Mouse (Mus musculus): ENCODE data around the gene Ppp5c. TPM values are rescaled to one million over a fixed set of nuclear protein-coding genes. Genes with fewer than 3 reads are reported as not detected.

The Ppp5c gene
- total and polyA plus RNA-seq, 2 experiments from 2014 or later = 65.7 to 137 TPM

- no peak for TF ChIP-seq CTCF (IDR thresholded peaks at IDR 0.05; ENCODE audit: low read depth)
- DNase-seq (peak; percentile 96), ATAC-seq (peak; percentile 91)
- peaks cover 30% of the 10 kb centered on the region for H3K4me1 ChIP-seq (ENCODE audit: insufficient read depth)
- peak within 1 kb of the TSS; percentile 90 for H3K27ac ChIP-seq (ENCODE audit: low read depth, low read length)
- H3K4me3 ChIP-seq (ENCODE audit: low read depth, low read length) = peak within 1 kb of the TSS; percentile 36
- 12% methylated on average over 17 of the region's 17 CpGs for WGBS
- H3K9me3 ChIP-seq (ENCODE audit: low read length) = no peaks in the 10 kb centered on the region
- no peaks in the 10 kb centered on the region for H3K36me3 ChIP-seq (ENCODE audit: insufficient read depth)
- peak within 1 kb of the TSS; percentile 61 for H3K4me2 ChIP-seq (ENCODE audit: low read depth)
- H3K27me3 ChIP-seq (ENCODE audit: insufficient read depth, low read length) = no peaks in the 10 kb centered on the region
- H3K9ac ChIP-seq = peak within 1 kb of the TSS; percentile 54
Measured at GRCm38 (mm10) chr7:16959539-16960187, 68.1 kb downstream of the Ppp5c start, which contains the start of gene Pnmal1. Pnmal1 (plus strand) TSS chr7:16959679.

DNA sequence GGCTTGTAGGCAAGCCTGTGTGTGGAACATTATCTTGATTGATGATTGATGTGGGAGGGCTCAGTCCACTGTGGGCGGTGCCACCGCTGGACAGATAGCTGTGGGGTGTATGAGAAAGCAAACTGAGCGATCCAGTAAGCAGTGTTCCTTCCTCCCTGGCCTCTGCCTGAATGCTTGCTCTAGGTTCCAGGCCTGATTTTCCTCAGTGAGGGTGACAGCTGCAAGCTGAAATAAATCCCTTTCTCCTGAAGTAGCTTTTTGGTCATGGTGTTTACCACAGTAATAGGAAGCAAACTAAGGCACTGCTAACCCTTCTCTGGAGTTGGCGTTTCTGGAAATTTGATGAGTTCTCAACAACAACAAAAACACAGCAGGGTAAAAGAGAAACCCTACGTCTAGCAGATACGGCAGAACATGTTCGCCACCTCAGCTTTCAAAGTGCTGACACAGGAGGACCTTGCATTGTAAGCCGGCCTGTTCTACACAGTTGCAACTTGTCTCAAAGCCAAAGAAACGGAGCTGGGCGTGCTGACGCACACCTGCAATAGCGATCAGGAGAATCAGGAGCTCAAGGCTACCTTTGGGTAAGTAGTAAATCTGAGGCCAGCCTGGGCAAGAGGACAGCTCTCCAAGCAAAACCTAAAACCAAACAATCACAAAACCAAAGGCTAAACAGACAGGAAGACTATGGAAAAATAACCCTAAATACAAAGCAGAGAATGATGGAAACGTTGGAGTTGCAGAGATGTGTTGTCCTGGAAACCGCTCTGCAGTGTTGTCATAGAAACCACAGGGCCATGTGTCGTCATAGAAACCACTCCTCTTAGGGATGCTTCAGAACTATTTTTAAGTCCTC, 71.1 kb downstream of the Ppp5c start:
- H3K4me1 ChIP-seq (ENCODE audit: insufficient read depth) = peaks cover 30% of the 10 kb centered on the region
- no peak overlapping the region for H3K4me3 ChIP-seq (ENCODE audit: low read depth, low read length)
- ATAC-seq (peak; percentile 84), DNase-seq (peak; percentile 89)
- peak overlapping the region; percentile 37 for H3K4me2 ChIP-seq (ENCODE audit: low read depth)
- peak overlapping the region; percentile 33; the same call in 1 of the 2 replicates for H3K9ac ChIP-seq
- 24% methylated on average over 15 of the region's 15 CpGs for WGBS
- H3K9me3 ChIP-seq (ENCODE audit: low read length) = no peaks in the 10 kb centered on the region
- H3K27ac ChIP-seq (ENCODE audit: low read depth, low read length) = peak overlapping the region; percentile 96
- H3K27me3 ChIP-seq (ENCODE audit: insufficient read depth, low read length) = no peaks in the 10 kb centered on the region
- TF ChIP-seq CTCF (IDR thresholded peaks at IDR 0.05; ENCODE audit: low read depth) = no peak
- no peaks in the 10 kb centered on the region for H3K36me3 ChIP-seq (ENCODE audit: insufficient read depth)

GRCm38 (mm10) chr7:16955712-16956111, 72.0 kb downstream of the Ppp5c start:
- Histone ChIP-seq H3K27me3 (ENCODE audit: insufficient read depth, low read length) (no peaks in the 10 kb centered on the region), H3K27ac (ENCODE audit: low read depth, low read length) (peak overlapping the region; percentile 96; the same call in 1 of the 2 replicates), H3K4me3 (ENCODE audit: low read depth, low read length) (no peak overlapping the region), H3K4me1 (ENCODE audit: insufficient read depth) (peaks cover 30% of the 10 kb centered on the region), H3K9me3 (ENCODE audit: low read length) (no peaks in the 10 kb centered on the region), H3K4me2 (ENCODE audit: low read depth) (no peak overlapping the region), H3K9ac (no peak overlapping the region), H3K36me3 (ENCODE audit: insufficient read depth) (no peaks in the 10 kb centered on the region)
- ATAC-seq = no peak
- no peak for DNase-seq
- no peak for TF ChIP-seq CTCF (IDR thresholded peaks at IDR 0.05; ENCODE audit: low read depth)
- WGBS = 89% methylated on average over 4 of the region's 4 CpGs

Other genes starting within 250 kb of the Ppp5c start
- 6.3 and 9.3 TPM in 2 replicates for gene Slc1a5, start 246.6 kb downstream of the Ppp5c start, total RNA-seq (2014; rRNA removed)
- gene Slc1a5, start 246.6 kb downstream of the Ppp5c start, polyA plus RNA-seq (2015; fragmentation: Nextera tagmentation; extraction: Ambion mirVana) = 7.2 and 7.5 TPM in 2 replicates
- gene Strn4, start 212.0 kb downstream of the Ppp5c start, total RNA-seq (2014; rRNA removed) = 240 and 243 TPM in 2 replicates
- gene Strn4, start 212.0 kb downstream of the Ppp5c start, polyA plus RNA-seq (2015; fragmentation: Nextera tagmentation; extraction: Ambion mirVana) = 168 and 169 TPM in 2 replicates
- gene Fkrp, start 211.2 kb downstream of the Ppp5c start, total RNA-seq (2014; rRNA removed) = 40.0 and 54.6 TPM in 2 replicates
- gene Fkrp, start 211.2 kb downstream of the Ppp5c start, polyA plus RNA-seq (2015; fragmentation: Nextera tagmentation; extraction: Ambion mirVana) = 31.7 and 37.8 TPM in 2 replicates
- gene Prkd2, start 185.0 kb downstream of the Ppp5c start, total RNA-seq (2014; rRNA removed) = 2.9 and 3.9 TPM in 2 replicates
- 2.7 and 4.0 TPM in 2 replicates for gene Prkd2, start 185.0 kb downstream of the Ppp5c start, polyA plus RNA-seq (2015; fragmentation: Nextera tagmentation; extraction: Ambion mirVana)
- 69.0 and 70.3 TPM in 2 replicates for gene Dact3, start 152.6 kb downstream of the Ppp5c start, total RNA-seq (2014; rRNA removed)
- gene Dact3, start 152.6 kb downstream of the Ppp5c start, polyA plus RNA-seq (2015; fragmentation: Nextera tagmentation; extraction: Ambion mirVana) = 7.8 and 8.6 TPM in 2 replicates
- not detected in 2 replicates for gene Gng8, start 136.1 kb downstream of the Ppp5c start, total RNA-seq (2014; rRNA removed)
- gene Gng8, start 136.1 kb downstream of the Ppp5c start, polyA plus RNA-seq (2015; fragmentation: Nextera tagmentation; extraction: Ambion mirVana) = 9.3 and 16.4 TPM in 2 replicates
- 0.15 TPM in 1 of 2 replicates, not detected in the other for gene Ptgir, start 121.4 kb downstream of the Ppp5c start, total RNA-seq (2014; rRNA removed)
- gene Ptgir, start 121.4 kb downstream of the Ppp5c start, polyA plus RNA-seq (2015; fragmentation: Nextera tagmentation; extraction: Ambion mirVana) = 0.08 and 0.09 TPM in 2 replicates
- 1,323 and 1,444 TPM in 2 replicates for gene Calm3, start 103.8 kb downstream of the Ppp5c start, total RNA-seq (2014; rRNA removed)
- gene Calm3, start 103.8 kb downstream of the Ppp5c start, polyA plus RNA-seq (2015; fragmentation: Nextera tagmentation; extraction: Ambion mirVana) = 403 and 424 TPM in 2 replicates
- 98.9 and 133 TPM in 2 replicates for gene Pnmal2, start 83.2 kb downstream of the Ppp5c start, total RNA-seq (2014; rRNA removed)
- gene Pnmal2, start 83.2 kb downstream of the Ppp5c start, polyA plus RNA-seq (2015; fragmentation: Nextera tagmentation; extraction: Ambion mirVana) = 87.5 and 134 TPM in 2 replicates
- gene Pnmal1, start 68.2 kb downstream of the Ppp5c start, total RNA-seq (2014; rRNA removed) = 53.4 and 64.8 TPM in 2 replicates
- gene Pnmal1, start 68.2 kb downstream of the Ppp5c start, polyA plus RNA-seq (2015; fragmentation: Nextera tagmentation; extraction: Ambion mirVana) = 51.1 and 61.5 TPM in 2 replicates
- 34.9 and 40.0 TPM in 2 replicates for gene Gm42372, start 44.8 kb downstream of the Ppp5c start, total RNA-seq (2014; rRNA removed)
- 4.0 and 5.9 TPM in 2 replicates for gene Gm42372, start 44.8 kb downstream of the Ppp5c start, polyA plus RNA-seq (2015; fragmentation: Nextera tagmentation; extraction: Ambion mirVana)
- 4.0 and 5.2 TPM in 2 replicates for gene Ccdc8, start 35.2 kb downstream of the Ppp5c start, total RNA-seq (2014; rRNA removed)
- gene Ccdc8, start 35.2 kb downstream of the Ppp5c start, polyA plus RNA-seq (2015; fragmentation: Nextera tagmentation; extraction: Ambion mirVana) = 1.5 and 2.0 TPM in 2 replicates
- 7.2 and 12.2 TPM in 2 replicates for gene Hif3a, start 34.5 kb upstream of the Ppp5c start, total RNA-seq (2014; rRNA removed)
- 1.1 and 2.0 TPM in 2 replicates for gene Hif3a, start 34.5 kb upstream of the Ppp5c start, polyA plus RNA-seq (2015; fragmentation: Nextera tagmentation; extraction: Ambion mirVana)
- 2.3 and 5.1 TPM in 2 replicates for gene Psg16, start 46.1 kb upstream of the Ppp5c start, total RNA-seq (2014; rRNA removed)
- gene Psg16, start 46.1 kb upstream of the Ppp5c start, polyA plus RNA-seq (2015; fragmentation: Nextera tagmentation; extraction: Ambion mirVana) = 3.3 and 5.7 TPM in 2 replicates
- gene Ceacam3, start 122.4 kb upstream of the Ppp5c start, total RNA-seq (2014; rRNA removed) = 0.15 and 0.24 TPM in 2 replicates
- gene Ceacam3, start 122.4 kb upstream of the Ppp5c start, polyA plus RNA-seq (2015; fragmentation: Nextera tagmentation; extraction: Ambion mirVana) = not detected in 2 replicates
- gene Psg29, start 175.6 kb upstream of the Ppp5c start, total RNA-seq (2014; rRNA removed) = 0.14 TPM in 1 of 2 replicates, not detected in the other
- not detected in 2 replicates for gene Psg29, start 175.6 kb upstream of the Ppp5c start, polyA plus RNA-seq (2015; fragmentation: Nextera tagmentation; extraction: Ambion mirVana)